Mouse (Mus musculus): ENCODE data around the gene Arih1.

DNA sequence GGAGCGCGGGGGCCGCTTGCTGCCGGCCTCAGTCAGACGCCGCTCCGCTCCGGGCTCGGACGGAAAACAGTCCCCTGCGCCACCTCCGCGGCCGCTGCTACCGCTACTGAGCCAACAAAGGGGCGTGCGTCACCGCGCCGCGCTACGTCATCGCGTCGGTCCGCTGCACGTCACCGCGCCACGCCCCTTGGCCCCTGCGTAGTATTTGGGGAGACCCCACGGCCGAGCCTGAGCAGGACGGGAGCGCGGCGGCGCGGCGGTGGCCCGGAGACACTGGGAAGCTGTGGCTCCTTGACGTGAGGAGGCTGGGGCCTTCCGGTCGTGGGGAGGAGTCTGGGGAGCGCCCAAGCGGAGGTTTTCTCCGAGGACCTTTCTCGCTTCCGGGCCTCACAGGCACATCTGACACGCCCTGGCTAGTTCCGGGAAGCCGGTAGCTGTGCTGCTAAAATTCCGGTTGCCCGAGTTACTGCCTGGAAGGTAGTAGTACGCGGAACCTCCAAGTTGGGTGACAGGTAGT, at the start of gene Arih1:
- TF ChIP-seq EP300 (IDR thresholded peaks at IDR 0.05; ENCODE audit: low read depth) (peak; percentile 69; the same call in 1 of the 2 replicates), CTCF (IDR thresholded peaks at IDR 0.05; ENCODE audit: low read depth) (no peak)
